Mouse (Mus musculus): Measurements from ENCODE around the gene Cd59b. TPM values are rescaled to one million over a fixed set of nuclear protein-coding genes. Genes with fewer than 3 reads are reported as not detected.

Gene Cd59b
- total and polyA plus RNA-seq, 2 experiments, result 17.7 to 20.7 TPM

DNA sequence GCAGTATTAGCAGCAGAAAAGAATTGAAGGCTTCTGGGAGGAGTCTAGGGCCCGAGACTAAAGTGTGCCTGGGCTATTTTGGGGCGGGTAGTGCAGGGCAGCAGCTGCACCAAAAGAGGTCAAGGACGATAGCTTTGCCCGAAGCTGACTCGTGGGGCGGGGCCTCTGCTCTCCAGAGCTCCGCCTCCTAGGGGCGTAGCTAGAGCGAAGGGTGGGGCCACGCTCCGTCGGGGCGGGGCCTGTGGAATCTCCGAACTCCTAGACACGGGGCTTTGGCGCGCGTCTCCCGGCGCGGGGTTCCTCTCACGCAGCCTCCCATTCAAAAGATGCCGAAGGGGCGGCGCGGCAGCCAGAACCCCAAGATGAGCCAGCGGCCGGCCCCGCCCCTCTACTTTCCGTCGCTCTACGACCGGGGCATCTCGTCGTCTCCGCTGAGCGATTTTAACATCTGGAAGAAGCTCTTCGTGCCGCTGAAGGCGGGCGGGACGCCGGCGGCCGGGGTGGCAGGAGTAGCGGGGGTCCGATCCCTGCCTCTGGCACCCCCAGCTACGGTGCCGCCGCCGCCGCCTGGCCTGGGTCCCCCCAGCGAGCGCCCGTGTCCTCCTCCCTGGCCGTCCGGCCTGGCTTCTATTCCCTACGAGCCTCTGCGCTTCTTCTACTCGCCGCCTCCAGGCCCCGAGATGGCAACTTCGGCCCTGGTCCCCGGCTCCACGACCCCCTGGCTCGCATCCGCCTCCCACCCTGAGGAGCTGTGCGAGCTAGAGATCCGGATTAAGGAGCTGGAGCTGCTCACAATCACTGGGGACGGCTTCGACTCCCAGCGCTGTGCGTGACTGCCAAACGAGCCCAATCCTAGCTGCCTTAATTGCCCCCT is 53.1 kb downstream of the Cd59b start, which contains the start of gene A930018P22Rik:
A930018P22Rik (plus strand) TSS at position 265 of the 874 bp plus-strand sequence.
- no peaks in the 10 kb centered on the region for H3K79me2 ChIP-seq (ENCODE audit: control insufficient read depth, insufficient read depth, low read length)
- no peaks in the 10 kb centered on the region for H3K27me3 ChIP-seq (ENCODE audit: control insufficient read depth, insufficient read depth, low read length)
- DNase-seq (ENCODE audit: extremely low read depth, low read depth, low spot score), result peak; percentile 90
- WGBS, result under 1% methylated on average over 74 of the region's 74 CpGs
- TF ChIP-seq CTCF (IDR thresholded peaks at IDR 0.05; ENCODE audit: low read depth, low read length) (no peak), POLR2A (IDR thresholded peaks at IDR 0.05; ENCODE audit: extremely low read depth, insufficient read depth, low read length) (0 out of 2 replicates have a peak, but pooled peaks have one; percentile 39)
- peak within 1 kb of the TSS; percentile 88 for H3K9ac ChIP-seq (ENCODE audit: low read depth, low read length)
- peaks cover 9% of the 10 kb centered on the region for H3K4me1 ChIP-seq (ENCODE audit: control insufficient read depth, insufficient read depth, low read length)
- peak within 1 kb of the TSS; percentile 65 for H3K4me3 ChIP-seq (ENCODE audit: insufficient read depth, low read depth, low read length)
- H3K36me3 ChIP-seq (ENCODE audit: control insufficient read depth, insufficient read depth, low read length), result no peaks in the 10 kb centered on the region
- peak within 1 kb of the TSS; percentile 46 for H3K27ac ChIP-seq (replicated peaks; ENCODE audit: insufficient read depth, low read depth, low read length)

GRCm38 (mm10) chr2:104123540-104123939 is 53.9 kb downstream of the Cd59b start:
- Histone ChIP-seq H3K4me1 (ENCODE audit: control insufficient read depth, insufficient read depth, low read length) (peaks cover 10% of the 10 kb centered on the region), H3K9ac (ENCODE audit: low read depth, low read length) (no peak overlapping the region; the same call in 1 of the 2 replicates), H3K4me3 (ENCODE audit: insufficient read depth, low read depth, low read length) (no peak overlapping the region), H3K27me3 (ENCODE audit: control insufficient read depth, insufficient read depth, low read length) (no peaks in the 10 kb centered on the region), H3K79me2 (ENCODE audit: control insufficient read depth, insufficient read depth, low read length) (no peaks in the 10 kb centered on the region), H3K36me3 (ENCODE audit: control insufficient read depth, insufficient read depth, low read length) (no peaks in the 10 kb centered on the region), H3K27ac (replicated peaks; ENCODE audit: insufficient read depth, low read depth, low read length) (no peak overlapping the region)
- TF ChIP-seq POLR2A (IDR thresholded peaks at IDR 0.05; ENCODE audit: extremely low read depth, insufficient read depth, low read length) (no peak), CTCF (IDR thresholded peaks at IDR 0.05; ENCODE audit: low read depth, low read length) (no peak)
- DNase-seq (ENCODE audit: extremely low read depth, low read depth, low spot score), result peak; percentile 66
- 39% methylated on average over 3 of the region's 3 CpGs for WGBS

GRCm38 (mm10) chr2:104124071-104124470 is 54.4 kb downstream of the Cd59b start:
- H3K4me1 ChIP-seq (ENCODE audit: control insufficient read depth, insufficient read depth, low read length), result peaks cover 12% of the 10 kb centered on the region
- no peaks in the 10 kb centered on the region for H3K79me2 ChIP-seq (ENCODE audit: control insufficient read depth, insufficient read depth, low read length)
- no peak for DNase-seq (ENCODE audit: extremely low read depth, low read depth, low spot score)
- H3K4me3 ChIP-seq (ENCODE audit: insufficient read depth, low read depth, low read length), result no peak overlapping the region
- H3K27me3 ChIP-seq (ENCODE audit: control insufficient read depth, insufficient read depth, low read length), result no peaks in the 10 kb centered on the region
- no peak overlapping the region for H3K9ac ChIP-seq (ENCODE audit: low read depth, low read length)
- no peaks in the 10 kb centered on the region for H3K36me3 ChIP-seq (ENCODE audit: control insufficient read depth, insufficient read depth, low read length)
- WGBS, result 93% methylated on average over 5 of the region's 5 CpGs
- no peak overlapping the region for H3K27ac ChIP-seq (replicated peaks; ENCODE audit: insufficient read depth, low read depth, low read length)
- no peak for TF ChIP-seq POLR2A (IDR thresholded peaks at IDR 0.05; ENCODE audit: extremely low read depth, insufficient read depth, low read length)
- TF ChIP-seq CTCF (IDR thresholded peaks at IDR 0.05; ENCODE audit: low read depth, low read length), result no peak

DNA sequence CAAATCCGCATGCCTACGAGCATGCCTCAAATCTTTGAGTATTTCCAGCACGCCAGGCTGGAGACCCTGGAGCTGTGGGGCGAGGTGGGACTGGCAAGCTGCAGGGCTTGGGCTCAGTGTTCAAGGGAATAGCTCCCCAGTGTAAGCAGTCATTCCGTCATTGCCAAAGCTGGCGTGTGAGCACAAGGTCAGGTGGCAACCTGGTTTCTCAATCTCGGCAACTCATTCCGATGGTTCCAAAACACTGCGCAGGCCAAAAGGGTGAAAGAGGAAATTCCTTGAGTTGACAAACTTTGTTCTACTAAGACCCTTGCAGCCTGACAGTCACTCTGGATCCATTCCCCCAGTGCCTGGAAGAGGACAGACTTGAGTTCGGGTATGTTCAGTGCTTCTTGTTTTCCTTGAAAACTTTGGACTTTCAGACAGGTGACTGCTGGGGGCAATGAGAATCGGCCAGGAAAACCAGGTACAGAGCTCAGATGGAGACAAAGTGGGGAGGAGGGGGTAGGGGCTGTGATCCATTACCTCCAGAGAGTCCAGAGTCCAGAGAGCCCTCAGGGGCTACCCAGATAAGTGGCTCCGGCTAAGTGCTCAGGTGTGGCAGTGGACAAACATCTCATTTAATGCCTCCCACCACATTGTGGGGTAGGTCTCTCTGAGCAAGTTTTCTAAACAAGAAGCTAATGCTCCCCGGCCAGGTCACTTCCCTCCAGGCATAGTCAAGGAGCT is 59.3 kb downstream of the Cd59b start:
- no peak for TF ChIP-seq POLR2A (IDR thresholded peaks at IDR 0.05; ENCODE audit: extremely low read depth, insufficient read depth, low read length)
- TF ChIP-seq CTCF (IDR thresholded peaks at IDR 0.05; ENCODE audit: low read depth, low read length), result no peak
- H3K27ac ChIP-seq (replicated peaks; ENCODE audit: insufficient read depth, low read depth, low read length), result peak overlapping the region; percentile 91
- H3K9ac ChIP-seq (ENCODE audit: low read depth, low read length), result peak overlapping the region; percentile 55
- H3K27me3 ChIP-seq (ENCODE audit: control insufficient read depth, insufficient read depth, low read length), result no peaks in the 10 kb centered on the region
- peak; percentile 96 for DNase-seq (ENCODE audit: extremely low read depth, low read depth, low spot score)
- peaks cover 14% of the 10 kb centered on the region for H3K4me1 ChIP-seq (ENCODE audit: control insufficient read depth, insufficient read depth, low read length)
- H3K79me2 ChIP-seq (ENCODE audit: control insufficient read depth, insufficient read depth, low read length), result no peaks in the 10 kb centered on the region
- no peaks in the 10 kb centered on the region for H3K36me3 ChIP-seq (ENCODE audit: control insufficient read depth, insufficient read depth, low read length)
- WGBS, result 34% methylated on average over 13 of the region's 13 CpGs
- peak overlapping the region; percentile 28 for H3K4me3 ChIP-seq (ENCODE audit: insufficient read depth, low read depth, low read length)

- Histone ChIP-seq H3K4me1 (ENCODE audit: control insufficient read depth, insufficient read depth, low read length) (peaks cover 14% of the 10 kb centered on the region), H3K27ac (replicated peaks; ENCODE audit: insufficient read depth, low read depth, low read length) (peak overlapping the region; percentile 91), H3K79me2 (ENCODE audit: control insufficient read depth, insufficient read depth, low read length) (no peaks in the 10 kb centered on the region)
Observed at GRCm38 (mm10) chr2:104130165-104130564, 60.5 kb downstream of the Cd59b start.

More at GRCm38 (mm10) chr2:104130165-104130564, 60.5 kb downstream of the Cd59b start:
- DNase-seq (ENCODE audit: extremely low read depth, low read depth, low spot score), result peak; percentile 94
- Histone ChIP-seq H3K27me3 (ENCODE audit: control insufficient read depth, insufficient read depth, low read length) (no peaks in the 10 kb centered on the region), H3K4me3 (ENCODE audit: insufficient read depth, low read depth, low read length) (no peak overlapping the region; the same call in 1 of the 2 replicates), H3K9ac (ENCODE audit: low read depth, low read length) (no peak overlapping the region), H3K36me3 (ENCODE audit: control insufficient read depth, insufficient read depth, low read length) (no peaks in the 10 kb centered on the region)
- WGBS, result 22% methylated on average over 6 of the region's 6 CpGs
- TF ChIP-seq CTCF (IDR thresholded peaks at IDR 0.05; ENCODE audit: low read depth, low read length) (no peak), POLR2A (IDR thresholded peaks at IDR 0.05; ENCODE audit: extremely low read depth, insufficient read depth, low read length) (no peak)
